Mouse (Mus musculus) kidney, adult 2 months (tissue): ENCODE measurements around the gene Ifitm10. TPM values are rescaled to one million over a fixed set of nuclear protein-coding genes. Genes with fewer than 3 reads are reported as not detected.
"Not testable (repeated sequence)": the region's sequence is repeated elsewhere in the genome, so short reads cannot be mapped to it uniquely, and the experiment has no call there.

Experiments used
- DNase-seq: peaks from one replicate; pipeline ENCODE4 v3.0.0; 2021
- H3K27ac ChIP-seq: fragments of 200-500 bp; 2 replicates; pipeline ENCODE4 v1.5.1; 2012; ENCODE audit warnings: low read depth, low read length, control low read depth, inconsistent platforms; ENCODE audit not compliant: insufficient read depth
- H3K27me3 ChIP-seq: fragments of 200-500 bp; replicated peaks from 2 replicates; pipeline ENCODE4 v1.6.1; 2012; ENCODE audit warnings: mild to moderate bottlenecking, moderate library complexity, low read length, inconsistent platforms; ENCODE audit not compliant: control insufficient read depth, insufficient read depth
- H3K36me3 ChIP-seq: fragments of 200-500 bp; 2 replicates; pipeline ENCODE4 v1.6.1; 2012; ENCODE audit warnings: mild to moderate bottlenecking, moderate library complexity, low read length, inconsistent platforms; ENCODE audit not compliant: control insufficient read depth, insufficient read depth
- H3K4me1 ChIP-seq: fragments of 200-500 bp; 2 replicates; pipeline ENCODE4 v1.6.1; 2011; ENCODE audit warnings: low read length; ENCODE audit not compliant: control insufficient read depth, insufficient read depth
- H3K4me3 ChIP-seq: fragments of 200-500 bp; 2 replicates; pipeline ENCODE4 v1.5.1; 2011; ENCODE audit warnings: mild to moderate bottlenecking, low read depth, low read length, control low read depth; ENCODE audit not compliant: insufficient read depth
- CTCF ChIP-seq: fragments of 200-500 bp; conservative IDR thresholded peaks from 2 replicates; pipeline ENCODE4 v1.5.1; 2011; ENCODE audit warnings: low read depth, mild to moderate bottlenecking, control low read depth, low read length, moderate library complexity, mixed read lengths; ENCODE audit not compliant: insufficient read depth, insufficient read length
- POLR2A ChIP-seq: fragments of 200-500 bp; IDR thresholded peaks from one replicate; pipeline ENCODE4 v1.6.1; 2011; ENCODE audit warnings: low read depth, low read length, control low read depth
- WGBS: fragments of 180-500 bp; shearing (Covaris S2); methylation state at CpG from one replicate; pipeline ENCODE4 v1.1.7; 2018; 5-methylcytosine and 5-hydroxymethylcytosine counted together
- polyA plus RNA-seq: library from polyadenylated mRNA; depleted of rRNA; stranded (reverse); fragments of >200 nt; gene quantifications from 2 replicates; pipeline ENCODE4 v1.2.3, GENCODE M21; 2012

The Ifitm10 gene
- polyA plus RNA-seq, 1 experiment = 4.1 TPM

DNA sequence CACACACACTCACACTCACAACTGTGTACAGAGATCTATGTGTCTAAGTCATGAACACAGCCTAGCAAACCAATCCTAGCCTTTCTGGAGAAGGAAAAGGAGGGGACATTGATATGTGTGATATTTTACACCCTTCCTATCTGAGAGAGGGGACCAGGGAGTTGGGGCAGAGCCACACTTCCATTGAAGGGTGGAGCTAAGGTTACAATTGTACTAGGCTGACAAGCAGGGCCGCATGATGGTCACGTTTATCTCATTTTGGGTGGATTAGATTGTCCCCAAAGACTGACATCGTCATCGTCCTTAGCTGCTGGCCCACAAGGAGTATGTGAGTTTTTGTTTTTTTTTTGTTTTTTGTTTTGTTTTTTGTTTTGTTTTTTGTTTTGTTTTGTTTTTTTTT lies 42.3 kb downstream of the Ifitm10 start:
- H3K27ac ChIP-seq = no peak overlapping the region
- no peaks in the 10 kb centered on the region for H3K4me1 ChIP-seq
- H3K36me3 ChIP-seq = no peaks in the 10 kb centered on the region
- no peak for DNase-seq
- H3K4me3 ChIP-seq = no peak overlapping the region
- no peaks in the 10 kb centered on the region for H3K27me3 ChIP-seq
- WGBS = 85% methylated on average over 4 of the region's 4 CpGs
- TF ChIP-seq CTCF = no peak
- TF ChIP-seq POLR2A = no peak

DNA sequence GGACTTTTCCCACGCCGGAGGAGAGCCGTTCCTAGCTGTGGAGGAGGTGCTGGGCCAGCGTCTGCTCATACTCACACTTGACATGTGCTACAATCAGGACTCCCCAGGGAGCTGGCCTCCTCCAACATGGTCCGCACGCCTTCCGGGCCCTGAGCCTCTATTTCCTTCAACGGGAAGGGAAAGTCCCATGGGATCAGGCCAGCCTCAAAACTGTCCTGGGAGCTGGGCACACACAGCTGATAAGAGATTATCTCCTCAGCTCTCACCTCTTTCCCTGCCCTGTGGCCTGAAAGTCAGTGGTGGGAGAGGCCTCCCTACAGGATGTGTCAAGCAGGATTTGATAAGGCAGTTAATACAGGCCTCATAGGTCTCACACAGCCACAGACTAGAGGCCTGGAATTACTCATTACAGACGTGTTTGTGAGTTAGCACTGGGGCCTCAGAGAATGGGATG lies 43.3 kb downstream of the Ifitm10 start:
- H3K4me1 ChIP-seq = no peaks in the 10 kb centered on the region
- whole genome bisulfite sequencing = 52% methylated on average over 9 of the region's 9 CpGs
- no peak overlapping the region for H3K4me3 ChIP-seq
- TF ChIP-seq CTCF = no peak
- no peak for TF ChIP-seq POLR2A
- H3K36me3 ChIP-seq = no peaks in the 10 kb centered on the region
- DNase-seq = peak; percentile 89
- H3K27ac ChIP-seq = no peak overlapping the region
- H3K27me3 ChIP-seq = no peaks in the 10 kb centered on the region

DNA sequence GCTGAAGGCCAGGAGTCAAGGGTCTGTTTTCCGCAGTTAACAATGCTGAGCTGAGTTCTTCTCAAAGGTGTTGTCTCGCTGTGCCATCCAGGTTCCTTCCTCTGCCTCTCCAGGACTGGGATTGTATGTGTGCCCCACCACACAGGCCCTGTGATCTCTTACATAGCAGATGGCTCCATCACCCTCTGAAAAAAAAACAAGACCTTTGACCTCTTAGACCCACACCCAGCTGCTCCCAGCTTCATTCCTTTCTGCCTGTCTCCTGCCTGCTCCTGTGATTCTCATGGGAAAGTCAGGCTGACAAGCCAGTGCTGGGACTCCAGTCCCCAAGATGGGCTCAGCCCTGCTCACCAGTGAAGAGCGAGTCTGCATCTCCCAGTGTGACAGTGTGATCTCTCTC lies 45.0 kb downstream of the Ifitm10 start:
- Histone ChIP-seq H3K4me1 (no peaks in the 10 kb centered on the region), H3K36me3 (no peaks in the 10 kb centered on the region), H3K27ac (no peak overlapping the region), H3K4me3 (no peak overlapping the region), H3K27me3 (no peaks in the 10 kb centered on the region)
- WGBS = 80% methylated on average over 3 of the region's 3 CpGs
- no peak for DNase-seq
- no peak for TF ChIP-seq POLR2A

DNA sequence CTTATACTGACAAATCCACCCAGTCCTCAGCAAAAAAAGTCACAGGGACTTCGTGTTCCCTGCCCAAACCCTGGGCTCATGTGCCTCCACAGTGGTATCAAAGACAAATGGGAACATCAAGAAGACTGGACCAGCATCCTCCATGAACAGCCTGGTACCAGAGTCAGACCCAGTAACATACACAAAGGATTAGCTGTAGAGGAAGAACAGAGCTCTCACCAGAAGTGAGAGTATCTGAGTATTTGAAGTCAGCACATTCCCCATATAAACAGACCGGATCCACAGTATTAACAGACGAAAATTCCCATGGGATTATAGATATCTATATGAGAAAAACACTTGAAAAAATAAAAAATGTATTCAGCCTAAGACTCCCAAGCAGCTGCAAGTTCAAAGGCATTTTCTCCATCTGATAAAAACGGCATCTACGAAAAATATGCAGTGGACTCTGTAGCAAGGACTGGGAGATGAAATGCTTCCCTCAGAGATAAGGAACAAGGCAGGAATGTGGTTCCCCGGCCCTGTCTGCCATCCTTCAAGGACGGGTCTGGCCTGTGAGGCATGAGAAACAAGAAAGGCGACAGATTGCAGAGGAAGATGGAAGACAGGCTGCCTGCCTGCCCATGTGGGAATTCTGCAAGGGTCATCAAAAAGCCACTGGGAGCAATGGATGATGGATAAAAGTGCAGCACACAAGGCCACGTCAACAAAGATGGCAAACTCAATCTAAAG lies 46.7 kb downstream of the Ifitm10 start:
- Histone ChIP-seq H3K4me1 (no peaks in the 10 kb centered on the region), H3K36me3 (no peaks in the 10 kb centered on the region), H3K4me3 (no peak overlapping the region), H3K27ac (no peak overlapping the region), H3K27me3 (no peaks in the 10 kb centered on the region)
- no peak for DNase-seq
- WGBS = 71% methylated on average over 9 of the region's 9 CpGs
- TF ChIP-seq CTCF = no peak

DNA sequence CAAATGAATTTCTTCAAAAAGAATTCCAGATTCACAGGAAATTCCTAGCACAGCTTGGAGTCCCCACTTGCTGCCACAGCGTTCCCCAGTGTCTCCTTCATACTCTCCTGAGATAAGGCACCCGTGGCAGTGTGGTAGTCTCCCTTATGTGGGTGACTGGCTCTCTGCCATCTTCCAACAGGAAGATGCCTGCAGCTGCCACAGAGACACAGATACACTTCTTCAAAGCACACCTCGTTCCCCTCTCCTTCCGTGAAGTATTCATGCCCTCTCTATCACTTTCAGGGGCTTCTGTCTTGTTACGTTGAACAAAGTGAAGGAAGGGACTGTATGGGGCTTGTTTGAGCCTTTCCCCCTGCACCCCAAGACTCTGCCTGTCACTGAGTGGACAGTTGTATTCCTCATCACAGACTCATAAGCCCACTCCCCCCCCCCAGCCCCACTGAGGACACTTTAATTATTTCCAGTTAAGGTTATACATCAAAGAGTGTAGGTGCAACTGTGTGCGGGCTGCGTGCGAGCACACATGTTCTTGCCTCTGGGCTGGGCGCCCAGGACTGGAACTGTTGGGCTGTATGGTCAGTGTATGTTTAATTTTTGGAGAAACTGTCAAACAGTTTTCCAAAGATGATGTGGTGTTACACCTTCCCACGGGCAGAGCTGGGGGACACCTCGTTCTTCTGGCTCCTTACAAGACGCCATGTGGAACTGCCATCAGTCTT lies 50.0 kb downstream of the Ifitm10 start:
- Histone ChIP-seq H3K36me3 (no peaks in the 10 kb centered on the region), H3K4me3 (no peak overlapping the region), H3K27me3 (no peaks in the 10 kb centered on the region), H3K4me1 (no peaks in the 10 kb centered on the region), H3K27ac (no peak overlapping the region)
- TF ChIP-seq POLR2A (no peak), CTCF (no peak)
- 87% methylated on average over 12 of the region's 12 CpGs for WGBS
- no peak for DNase-seq

DNA sequence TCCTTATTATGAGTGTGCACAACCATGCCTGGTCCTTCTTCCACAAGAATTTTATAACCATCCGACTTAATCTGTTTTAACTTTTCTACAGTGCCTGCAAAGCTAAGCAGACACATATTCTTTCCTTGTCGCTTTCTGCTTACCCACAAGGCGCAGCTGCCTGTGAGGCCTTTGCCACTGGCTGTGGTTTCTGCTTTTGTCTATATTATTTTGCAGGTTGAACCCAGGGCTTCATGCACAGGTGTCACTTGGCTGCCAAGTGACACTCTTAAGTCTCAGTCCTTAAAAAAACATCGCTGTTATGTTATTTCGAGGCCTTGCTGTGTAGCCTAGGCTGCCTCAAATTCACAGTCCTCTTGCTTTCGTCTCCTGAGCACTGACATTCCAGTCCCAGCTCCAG lies 50.9 kb downstream of the Ifitm10 start:
- no peak for DNase-seq
- WGBS = 90% methylated on average over 6 of the region's 6 CpGs
- Histone ChIP-seq H3K27me3 (no peaks in the 10 kb centered on the region), H3K4me3 (no peak overlapping the region), H3K4me1 (no peaks in the 10 kb centered on the region), H3K36me3 (no peaks in the 10 kb centered on the region), H3K27ac (no peak overlapping the region)
- TF ChIP-seq CTCF = no peak
- TF ChIP-seq POLR2A = no peak

DNA sequence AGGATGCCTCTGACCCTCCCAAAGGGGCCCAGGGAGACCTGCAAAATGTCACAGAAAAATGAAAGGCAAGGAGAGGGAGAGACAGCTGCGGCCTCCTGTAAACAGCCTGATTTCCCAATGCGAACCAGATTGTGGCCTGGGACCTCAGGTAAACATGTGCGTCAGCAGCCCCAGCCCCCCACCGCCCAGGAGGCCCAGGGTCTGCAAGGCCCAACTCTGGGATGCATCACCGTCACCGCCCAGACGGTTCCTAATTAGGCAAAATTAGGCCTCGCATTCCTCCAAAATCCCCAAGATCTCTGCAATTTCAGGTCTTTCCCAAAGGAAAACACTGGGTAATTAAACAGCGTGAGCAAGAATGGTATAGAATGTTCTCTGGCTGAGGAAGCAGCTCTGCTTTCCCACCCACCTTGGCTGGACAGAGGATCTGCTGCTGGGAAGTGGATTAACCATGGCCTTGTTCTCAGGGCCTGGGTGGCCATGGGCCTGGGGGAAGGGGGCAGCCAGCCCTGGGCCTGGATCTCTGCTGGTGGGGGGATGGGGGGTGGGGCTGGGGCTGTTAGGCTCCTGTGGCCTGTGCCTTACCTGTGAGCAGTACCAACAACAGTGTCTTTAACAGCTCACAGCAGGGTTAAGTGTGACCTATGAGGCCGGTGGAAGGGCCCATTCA lies 51.8 kb downstream of the Ifitm10 start:
- H3K4me3 ChIP-seq, H3K27ac ChIP-seq, H3K36me3 ChIP-seq, H3K27me3 ChIP-seq, DNase-seq, H3K4me1 ChIP-seq: not testable (repeated sequence)
- 94% methylated on average over 6 of the region's 10 CpGs for WGBS
